Mouse (Mus musculus): ENCODE results near the gene Pik3r2.
A peak's percentile ranks its signal among the peaks of the same experiment; 100 is the strongest.

Pik3r2 gene

DNA sequence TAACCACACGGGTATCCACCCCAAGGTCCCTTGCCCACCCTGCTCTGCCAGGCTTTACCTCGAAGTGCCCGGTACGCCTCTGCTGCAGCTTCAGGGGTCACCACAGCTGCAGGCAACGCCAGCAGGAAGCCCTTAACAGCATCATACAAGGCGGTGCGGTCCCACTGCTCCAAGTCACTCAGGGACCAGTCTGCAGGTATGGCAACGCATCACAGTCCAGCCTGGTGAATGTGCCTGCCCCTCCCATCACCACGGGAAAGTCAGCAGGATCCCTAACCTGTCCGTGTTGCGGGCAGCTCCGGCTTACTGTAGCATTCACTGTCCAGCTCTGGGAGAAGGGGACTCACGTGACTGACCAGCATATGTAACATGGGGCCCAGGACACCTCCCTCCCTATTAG, 4.4 kb downstream of the Pik3r2 start:
- DNase-seq, result no peak

DNA sequence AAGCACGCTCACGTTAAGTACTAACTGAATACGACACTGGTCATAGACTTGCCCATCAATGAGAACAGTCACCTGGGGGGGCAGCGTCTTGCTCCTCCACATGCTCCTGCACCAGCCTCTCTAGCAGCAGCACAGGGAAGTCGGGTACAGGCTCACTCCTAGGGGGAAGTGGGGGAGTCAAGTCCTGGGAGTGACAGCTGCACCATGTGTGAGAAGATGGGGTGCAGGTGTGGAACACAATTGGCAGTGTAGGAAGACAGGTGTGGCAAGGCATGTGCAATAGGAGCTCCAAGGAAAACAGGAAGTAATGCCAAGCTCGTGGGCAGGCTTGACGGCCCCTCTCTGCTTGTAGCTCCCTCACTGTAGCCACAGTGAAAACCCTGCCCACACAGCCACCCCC, 5.3 kb downstream of the Pik3r2 start:
- no peak for DNase-seq

DNA sequence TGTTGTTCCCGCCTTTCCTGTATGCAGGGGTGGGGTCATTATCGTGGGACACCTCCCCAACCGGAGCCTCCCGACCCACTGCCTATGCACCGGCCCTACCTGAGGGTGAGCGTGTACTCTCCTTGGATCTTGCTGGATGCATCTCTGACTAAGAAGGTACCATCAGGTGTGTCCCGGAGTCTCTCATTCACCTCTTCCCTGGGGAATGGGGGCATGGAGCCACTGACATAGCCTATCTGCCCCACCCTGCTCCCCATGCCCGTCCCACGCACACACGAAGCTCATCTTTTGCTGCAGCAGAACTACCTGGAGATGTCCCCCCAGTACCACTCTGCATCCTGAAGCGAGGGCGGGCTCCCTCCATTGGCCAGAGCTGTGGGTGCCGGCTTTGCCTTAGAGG, 5.8 kb downstream of the Pik3r2 start:
- no peak for DNase-seq

DNA sequence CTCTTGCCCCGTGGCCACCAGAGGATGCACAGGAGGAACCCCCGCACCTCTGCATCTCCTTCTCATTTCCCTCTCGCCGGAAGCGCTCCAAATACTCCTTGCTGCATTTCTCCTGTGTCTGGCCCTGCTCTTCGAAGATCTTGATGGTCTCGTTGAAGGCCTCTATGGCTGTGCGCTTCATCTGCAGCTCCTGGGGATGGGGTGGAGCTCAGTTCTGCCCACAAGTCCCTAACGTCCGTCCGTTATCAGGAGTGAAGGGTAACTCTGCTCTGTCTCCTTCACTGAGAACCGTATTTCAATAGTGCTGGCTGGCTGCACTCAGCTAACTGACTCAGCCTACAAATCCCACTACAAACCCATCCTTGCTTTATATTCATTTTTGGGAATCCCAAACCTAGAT, 6.7 kb downstream of the Pik3r2 start:
- DNase-seq, result no peak

DNA sequence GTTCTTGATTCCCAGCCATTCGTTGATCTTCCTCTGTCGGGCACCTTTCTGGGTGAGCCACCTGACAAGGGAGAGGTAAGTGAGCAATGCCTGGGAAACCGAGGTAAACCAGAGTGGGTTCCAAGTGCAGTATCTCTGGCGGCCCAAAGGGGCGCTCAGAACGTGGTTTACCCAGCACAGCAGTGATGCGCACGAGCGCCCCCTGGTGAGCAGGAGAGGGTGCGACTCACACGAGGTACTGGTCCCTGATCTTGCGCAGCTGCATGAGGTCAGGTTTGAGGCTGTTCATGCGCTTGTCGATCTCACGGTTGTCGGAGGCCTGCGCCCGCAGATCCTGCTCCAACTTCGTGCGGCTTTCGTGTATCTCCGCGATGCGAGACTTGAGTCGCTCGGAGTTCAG, 7.2 kb downstream of the Pik3r2 start:
- DNase-seq, result peak; percentile 96

DNA sequence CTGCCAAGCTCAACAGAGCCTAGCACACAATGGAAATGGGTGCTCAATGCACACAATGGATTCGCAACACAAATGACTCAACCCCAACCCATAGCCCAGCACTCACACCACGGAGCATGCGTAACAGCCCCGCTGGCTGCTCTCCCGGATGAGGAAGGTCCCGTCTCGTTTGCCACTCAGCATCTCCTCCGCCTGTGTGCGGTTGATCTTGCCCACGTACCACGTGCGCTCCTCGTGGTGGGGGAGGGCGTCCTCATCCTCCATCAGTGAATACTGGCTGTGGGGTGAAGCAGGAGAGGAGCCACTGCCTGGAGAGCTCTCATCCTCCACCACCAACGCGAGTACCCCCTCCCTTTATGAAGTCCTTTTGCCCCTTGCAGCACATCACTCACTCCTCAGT, 7.6 kb downstream of the Pik3r2 start:
- DNase-seq, result no peak

DNA sequence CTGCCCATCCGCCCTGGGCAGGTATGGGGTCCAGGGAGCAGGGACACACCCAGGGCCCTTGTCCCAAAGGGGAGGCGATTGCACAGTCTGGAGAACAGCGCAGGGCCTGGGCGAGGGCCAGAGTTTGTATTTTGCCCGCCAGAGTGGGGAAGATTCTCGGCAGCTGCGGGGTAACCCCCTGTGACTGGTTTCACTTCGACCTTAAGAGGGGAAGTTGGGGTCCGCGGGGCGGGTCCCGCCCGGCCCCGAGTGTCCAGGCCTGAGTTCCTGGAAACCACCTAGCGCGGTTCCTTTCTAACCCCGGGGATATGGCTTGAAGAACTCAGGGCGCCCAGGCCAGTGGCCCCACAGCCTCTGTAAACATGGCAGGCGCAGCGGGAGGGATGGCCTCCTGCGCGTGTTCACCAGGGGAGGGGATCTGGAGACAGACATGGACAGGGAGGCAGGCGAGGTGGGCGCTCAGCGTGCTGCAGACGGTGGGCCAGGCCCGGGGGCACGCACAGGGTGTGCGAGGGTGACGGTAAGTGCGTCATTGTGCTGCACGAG, 8.2 kb downstream of the Pik3r2 start:
- DNase-seq, result no peak

DNA sequence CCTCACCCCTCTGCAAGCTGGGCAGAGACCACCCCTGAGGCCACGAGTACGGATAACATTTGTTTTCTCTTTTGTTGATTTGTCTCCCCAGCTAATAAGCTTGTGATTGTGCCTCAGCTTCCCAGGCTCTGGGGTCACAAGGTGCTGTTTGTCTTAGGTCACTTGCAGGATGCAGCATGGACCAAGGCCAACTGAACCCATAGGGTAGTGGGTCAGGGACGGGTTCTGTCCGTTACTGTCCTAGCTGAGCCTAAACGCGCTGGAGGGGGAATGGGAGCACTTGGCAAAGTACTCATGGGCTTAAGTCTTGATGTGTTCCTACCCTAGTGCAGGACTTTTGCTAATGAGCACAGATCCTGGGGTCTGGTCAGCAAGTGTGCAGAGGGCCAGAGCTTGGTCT, 9.0 kb downstream of the Pik3r2 start:
- no peak for DNase-seq

DNA sequence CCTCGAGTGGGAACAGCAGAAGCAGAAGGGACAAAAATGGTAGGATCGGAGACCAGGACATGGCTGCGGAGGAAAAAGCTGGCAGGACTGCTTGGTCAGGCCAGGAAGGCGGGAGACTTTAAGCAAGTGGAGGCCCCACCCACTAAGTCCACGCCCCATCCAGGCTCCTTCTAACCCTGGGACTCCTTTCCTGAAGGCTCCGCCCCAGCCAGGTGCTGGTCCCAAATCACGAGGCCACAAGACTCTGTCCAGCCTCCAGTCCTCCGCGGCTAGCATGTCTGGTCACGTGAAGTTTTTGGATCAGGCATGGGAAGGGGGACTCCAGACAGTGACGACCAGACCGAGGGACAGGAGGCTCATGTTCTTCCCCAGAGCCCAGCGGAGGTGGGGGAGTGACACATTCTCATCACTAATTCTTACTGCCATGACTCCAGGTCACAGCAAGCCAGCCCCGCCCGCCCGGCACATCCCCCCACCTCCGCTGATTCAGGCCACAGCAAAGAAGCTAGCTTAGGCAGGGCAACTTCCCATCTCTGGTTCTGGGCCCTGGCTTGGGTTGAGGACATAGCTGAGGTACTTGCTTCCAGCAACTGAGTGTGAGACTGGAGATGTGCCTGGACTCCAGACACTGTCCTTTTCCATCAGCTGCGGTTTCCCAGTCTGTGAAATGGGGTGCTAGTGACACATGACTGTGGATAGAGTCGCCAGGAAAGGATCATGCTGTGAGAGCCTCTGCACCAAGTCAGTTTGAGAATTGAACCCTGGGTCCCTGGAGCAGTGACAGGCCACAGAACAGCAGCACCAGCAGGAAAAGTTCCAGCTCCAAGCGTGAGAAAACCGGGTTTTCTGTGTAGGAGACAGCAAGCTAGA, 9.7 kb downstream of the Pik3r2 start:
- DNase-seq, result peak; percentile 91

DNA sequence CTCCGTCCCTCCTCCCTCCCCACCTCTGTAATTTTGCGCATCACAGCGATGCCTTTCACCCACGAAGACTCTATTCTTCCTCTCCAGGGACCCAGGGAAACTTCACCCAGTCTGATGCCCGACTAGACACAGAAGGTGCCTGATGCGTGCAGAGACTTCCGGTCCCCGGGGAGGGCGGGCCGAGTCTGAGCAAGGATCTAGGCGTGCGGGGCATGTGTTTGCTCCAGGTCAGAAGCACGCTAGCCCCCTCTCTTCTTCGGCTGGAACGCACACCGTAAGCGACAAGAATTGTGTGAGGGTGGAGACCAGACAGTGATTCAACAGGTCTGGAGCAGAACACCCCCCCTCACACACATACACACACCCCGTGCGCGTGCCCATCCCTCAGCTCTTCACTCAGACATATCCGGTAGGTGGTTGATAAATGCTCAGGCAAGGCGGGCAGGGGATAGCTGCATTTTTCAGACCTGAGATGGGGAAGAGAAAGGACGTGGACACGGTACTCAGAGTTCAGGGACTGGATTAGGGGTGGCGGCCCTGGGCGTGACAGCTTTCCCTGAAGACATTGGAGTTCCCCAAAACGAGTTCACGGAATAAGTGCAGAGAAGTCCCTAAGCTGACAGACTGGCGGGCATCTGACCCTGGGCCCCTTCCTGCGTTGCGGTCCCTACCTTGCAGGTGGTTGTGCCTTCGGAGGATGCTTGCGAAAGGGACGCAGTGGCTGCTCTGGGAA, 10.5 kb downstream of the Pik3r2 start:
- DNase-seq, result peak; percentile 52

DNA sequence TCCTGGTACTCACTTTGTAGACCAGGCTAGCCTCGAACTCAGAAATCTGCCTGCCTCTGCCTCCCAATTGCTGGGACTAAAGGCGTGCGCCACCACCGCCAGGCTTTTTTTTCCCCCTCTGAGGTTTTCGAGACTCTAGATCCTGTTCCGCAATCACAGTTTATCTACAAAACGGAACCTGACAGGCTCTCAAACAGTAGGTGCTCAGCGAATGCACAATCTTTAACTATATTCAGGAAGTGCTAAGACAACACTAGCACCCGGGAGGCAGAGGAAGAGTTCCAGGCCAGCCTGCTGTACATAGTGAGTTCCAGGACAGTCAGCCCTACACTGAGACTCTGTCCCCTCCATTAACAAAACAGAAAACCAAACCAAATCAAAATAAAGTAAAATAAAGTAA, 11.2 kb downstream of the Pik3r2 start:
- DNase-seq, result no peak

DNA sequence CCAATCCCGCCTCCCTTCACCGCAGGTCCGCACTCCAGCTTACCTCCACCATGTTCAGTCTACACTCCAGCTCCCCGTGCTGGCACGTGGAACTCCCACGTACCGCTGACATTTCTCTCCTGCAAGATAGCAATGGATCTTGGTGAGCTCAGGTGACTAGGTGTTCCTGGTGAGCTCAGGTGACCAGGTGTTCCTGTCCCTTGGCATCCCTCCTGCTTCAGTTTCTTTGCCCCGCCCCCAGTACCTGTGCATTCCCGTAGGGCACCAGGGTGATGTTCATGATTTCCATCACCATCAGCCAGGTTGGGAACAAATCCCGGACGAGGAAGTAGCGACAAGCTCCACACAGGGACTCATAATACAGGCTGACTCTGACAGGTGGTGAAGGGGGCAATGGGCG, 11.8 kb downstream of the Pik3r2 start:
- no peak for DNase-seq

DNA sequence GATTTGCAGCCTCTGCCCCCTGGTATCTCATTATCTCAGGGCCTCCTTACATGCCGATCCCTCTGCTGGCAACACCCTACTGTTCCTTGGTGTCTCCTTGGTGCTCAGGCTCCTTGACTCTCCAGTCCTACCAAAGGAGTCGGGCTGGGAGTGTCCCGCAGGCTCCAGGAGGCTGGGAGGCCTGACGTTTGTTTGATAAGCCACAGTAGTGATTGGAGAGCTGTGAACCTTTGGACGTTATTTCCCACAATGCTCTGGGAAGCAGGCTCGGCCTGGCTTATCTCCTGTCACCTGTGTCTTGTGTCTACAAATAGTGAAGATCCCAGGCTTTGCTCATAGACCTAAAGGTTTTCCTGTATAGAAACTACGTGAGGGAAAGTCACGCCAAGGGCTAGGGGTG, 12.5 kb downstream of the Pik3r2 start:
- DNase-seq, result no peak

DNA sequence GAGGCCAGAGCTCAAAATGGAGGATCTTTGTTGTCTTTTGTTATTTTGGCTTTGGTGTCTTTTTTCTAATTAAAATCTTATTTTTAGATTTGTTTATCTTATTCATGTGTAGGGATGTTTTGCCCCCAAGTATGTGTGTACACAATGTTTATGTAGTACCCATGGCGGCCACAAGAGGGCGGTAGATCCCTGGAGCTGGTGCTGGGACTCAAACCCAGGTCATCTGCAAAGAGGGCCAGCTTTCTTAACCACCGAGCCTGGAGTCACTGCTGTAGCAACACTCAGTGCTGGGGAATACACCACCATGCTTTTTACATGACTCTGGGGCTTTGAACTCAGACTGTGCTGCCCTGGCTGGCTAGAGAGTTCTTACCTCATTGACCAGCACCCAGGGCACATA, 13.2 kb downstream of the Pik3r2 start:
- peak; percentile 64 for DNase-seq

DNA sequence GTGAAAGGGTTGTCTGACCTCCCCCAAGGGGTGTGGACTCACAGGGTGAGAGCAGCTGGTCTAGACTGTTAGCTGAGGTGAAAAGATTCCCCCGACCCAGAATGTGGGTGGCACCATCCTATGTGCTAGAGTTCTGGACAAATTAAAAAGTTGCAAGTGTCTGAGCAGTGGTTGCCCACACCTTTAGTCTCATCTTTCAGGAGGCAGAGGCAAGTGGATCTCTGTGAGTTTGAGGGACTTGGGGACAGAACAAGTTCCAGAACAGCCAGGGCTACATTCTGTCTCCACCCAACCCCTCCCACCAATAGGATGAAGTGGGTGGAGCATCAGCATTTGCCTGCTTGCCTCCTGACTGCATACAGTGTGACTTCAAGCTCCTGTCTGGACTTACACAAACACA, 14.4 kb downstream of the Pik3r2 start:
- no peak for DNase-seq

DNA sequence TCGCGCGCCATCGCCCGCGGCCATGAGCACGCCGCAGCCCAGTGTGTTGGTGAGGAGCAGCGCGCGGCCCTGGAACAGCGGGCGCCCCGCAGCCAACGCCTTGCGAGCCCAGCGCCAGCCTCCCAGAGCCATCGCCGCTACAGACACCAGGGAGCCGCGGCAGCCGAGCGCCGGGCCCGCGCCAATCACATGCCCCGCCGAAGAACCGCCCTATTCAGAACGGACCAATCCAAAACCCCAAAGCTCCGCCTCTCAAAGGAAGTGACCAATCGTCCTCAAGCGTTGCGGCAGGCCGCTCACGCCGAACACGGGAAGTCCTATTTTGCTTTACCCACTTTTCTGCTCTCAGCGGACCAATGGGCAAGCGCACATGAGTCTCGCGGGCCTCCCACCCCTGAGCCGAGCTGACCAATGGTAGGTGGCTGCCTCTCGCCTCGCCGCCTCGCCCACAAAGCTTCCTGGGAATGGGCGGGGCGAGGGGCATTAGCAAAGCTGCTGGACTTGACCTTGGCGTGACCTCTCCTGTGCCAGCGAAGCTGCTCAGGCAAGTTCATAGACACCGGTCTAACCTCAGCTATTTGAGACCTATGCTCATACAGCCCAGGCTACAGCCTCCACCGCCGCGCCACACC, 15.6 kb downstream of the Pik3r2 start, which contains the start of gene Mpv17l2:
TSS of gene Mpv17l2 (minus strand) at position 172 of the 632 bp plus-strand sequence.
- DNase-seq, result peak; percentile 98

DNA sequence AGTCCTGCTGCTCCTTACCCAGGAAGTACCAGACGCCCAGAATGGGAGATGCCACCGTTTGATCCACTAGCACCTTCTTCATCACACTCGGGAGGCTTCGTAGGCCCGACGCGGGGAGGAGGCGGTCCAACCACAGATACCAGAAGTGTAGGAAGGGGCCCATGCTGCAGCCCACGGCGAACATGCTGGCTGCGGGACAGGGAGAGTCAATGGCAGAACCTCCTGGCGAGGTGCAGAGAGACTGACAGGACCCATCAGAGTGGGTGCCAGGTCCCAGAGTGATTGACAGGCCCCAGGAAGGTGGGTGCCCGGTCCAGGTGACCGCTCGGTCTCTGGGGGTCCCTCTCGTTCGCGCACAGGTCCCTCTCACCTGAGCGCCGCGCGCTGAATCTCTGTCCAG, 16.2 kb downstream of the Pik3r2 start:
- no peak for DNase-seq

DNA sequence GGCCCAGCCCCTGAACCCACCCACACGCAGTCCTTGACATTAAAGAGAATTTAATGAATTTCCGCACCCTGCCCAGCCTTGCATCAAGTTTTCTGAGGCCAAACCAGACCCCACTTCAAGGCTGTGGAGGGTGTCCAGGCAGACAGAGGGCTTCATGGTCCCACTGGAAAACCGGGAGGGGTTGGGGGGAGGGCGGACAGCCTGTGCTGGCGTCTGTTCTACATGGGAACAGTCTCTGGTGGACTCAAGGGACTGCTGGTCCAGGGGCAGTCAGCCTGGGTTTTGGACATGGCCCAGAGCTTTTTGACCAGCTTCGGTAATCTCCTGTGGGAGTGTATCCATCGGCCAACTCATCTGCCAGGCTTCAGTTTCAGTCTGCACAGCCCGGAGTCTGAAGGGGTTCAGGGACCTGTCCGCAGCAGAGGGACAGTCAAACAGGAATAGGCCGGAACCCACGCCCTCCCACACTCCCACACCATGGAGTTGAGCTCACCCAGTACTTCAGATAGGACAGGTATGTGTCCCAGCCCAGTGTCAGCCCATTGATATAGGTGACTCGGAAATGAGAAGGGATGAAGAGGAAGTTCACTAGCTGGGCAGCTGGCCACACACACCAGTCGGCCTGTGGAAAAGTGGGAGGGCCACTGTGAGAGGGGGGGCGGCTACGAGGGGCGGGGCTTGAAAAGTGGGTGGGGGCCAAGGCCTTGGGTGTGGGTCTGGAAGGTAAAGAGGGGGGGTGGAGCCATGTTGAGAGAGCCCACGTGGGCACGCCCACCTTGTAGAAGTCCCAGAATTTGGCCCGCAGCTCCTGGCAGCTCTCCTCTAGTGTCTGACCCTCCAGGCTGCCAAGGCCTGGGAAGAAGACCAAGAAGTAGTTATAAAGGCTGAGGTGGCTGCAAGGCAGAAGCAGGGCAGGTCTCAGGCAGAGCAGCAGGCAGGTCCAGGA, 17.6 kb downstream of the Pik3r2 start:
- no peak for DNase-seq

DNA sequence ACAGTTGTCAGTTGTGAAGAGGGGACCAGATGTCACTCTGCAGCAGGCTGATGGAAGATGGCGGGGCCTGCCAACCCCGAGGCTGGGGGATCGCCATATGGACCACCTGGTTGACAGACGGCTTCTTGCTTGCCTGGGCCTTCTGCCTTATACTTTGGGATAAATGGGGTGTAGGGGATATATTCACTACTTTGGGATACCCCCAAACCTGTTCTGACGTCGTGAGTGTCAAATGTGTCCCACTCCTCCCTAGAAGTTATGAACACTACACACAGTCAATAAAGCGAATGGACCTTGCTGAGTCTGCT, 18.3 kb downstream of the Pik3r2 start:
- DNase-seq, result no peak

DNA sequence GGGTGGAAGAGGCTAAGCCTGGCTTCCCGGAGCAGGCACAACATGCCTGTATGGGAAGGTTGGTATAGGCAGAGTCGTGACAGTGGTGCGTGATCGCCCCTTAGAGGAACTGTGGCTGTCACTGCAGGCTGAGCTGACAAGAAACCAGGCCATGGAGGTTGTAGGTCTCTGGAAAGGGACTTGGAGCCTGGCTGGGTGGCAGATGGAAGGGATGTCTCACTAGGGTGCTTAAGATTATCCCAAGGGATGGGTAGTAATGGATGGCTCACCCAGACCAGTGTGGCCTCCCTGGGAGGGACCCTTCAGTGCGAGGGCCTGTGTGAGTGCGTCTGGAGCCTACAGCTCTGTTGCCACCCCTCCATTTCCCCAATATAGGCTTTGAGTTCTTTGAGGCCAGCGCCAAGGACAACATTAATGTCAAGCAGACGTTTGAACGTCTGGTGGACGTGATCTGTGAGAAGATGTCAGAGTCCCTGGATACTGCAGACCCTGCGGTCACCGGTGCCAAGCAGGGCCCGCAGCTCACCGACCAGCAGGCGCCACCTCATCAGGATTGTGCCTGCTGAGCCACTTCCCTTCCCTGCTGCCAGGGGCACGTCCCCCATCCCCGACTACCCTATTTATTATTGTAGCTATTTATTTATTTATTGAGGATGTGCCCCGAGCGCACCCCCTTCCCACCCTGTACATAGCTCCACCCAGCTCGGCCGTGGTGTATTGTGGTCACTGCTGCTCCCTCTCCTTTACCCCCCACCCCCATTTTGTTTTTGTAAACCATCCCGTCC, 18.8 kb downstream of the Pik3r2 start:
- DNase-seq, result no peak

DNA sequence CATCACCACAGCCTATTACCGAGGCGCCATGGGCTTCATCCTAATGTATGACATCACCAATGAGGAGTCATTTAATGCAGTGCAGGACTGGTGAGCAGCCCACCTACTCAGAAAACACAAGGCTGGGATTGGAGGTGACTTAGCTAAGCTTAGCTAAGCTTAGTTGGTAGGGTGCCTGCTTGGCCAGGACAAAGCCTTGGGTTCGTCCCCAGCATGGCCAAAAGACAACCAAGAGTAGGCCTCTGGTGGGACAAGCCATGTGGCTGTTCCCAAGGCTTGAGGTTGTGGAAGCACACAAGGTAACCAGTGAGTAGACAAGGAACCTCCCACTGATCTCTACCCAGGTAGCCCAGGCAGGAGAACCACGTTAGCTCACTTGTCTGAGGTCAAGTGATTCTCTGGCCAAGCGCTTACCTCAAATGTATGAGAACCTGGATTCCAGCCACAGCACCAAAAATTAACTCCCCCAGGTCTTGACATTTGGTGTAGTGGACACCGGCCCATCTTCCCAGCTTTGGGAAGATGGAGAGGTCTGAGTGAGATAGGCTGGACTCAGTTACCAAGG, 20.0 kb downstream of the Pik3r2 start:
- no peak for DNase-seq
